Comparison of ENCODE assay signal across 16 mouse cellular contexts in the genomic region with DNA sequence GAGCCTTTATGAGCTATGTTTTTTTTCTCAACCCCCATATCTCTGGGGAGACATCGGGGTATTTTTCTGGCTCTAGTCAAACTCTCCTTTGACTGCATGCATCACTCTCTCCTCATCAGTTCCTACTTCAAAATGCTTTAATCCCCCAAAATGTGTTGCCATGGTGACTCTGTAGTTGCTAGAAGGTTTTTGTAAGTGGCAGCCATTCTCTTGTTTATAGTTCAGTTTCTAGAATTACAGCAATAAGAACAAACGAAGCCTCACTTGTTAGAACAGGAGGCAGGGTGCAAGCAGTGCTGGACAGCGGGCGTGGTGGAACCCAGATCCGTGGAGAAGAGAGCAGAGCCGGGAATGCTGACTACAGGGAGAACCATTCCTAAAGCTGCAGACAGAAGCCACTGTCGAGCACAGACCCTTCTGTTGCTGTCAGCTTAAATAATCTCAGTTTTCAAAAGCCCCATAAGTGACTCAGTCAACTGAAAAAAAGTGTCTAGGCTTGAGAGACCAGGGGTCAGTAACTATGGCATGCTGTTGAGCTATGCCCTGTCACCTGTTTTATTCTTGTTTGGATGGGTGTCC.
DNase-seq lines count a peak whose midpoint lies in the region; ATAC-seq and TF ChIP-seq lines count a peak whose summit lies in the region.
"Had no signal": no experiment of that assay in that cellular context is flagged by ENCODE, and none has a peak within 500 bp of the region (broad histone marks: within the 10 kb centered on the region; RNA-seq: fewer than 3 reads in every experiment).

No protein-coding gene starts in this region.

- no peak overlapping the region for H3K9ac ChIP-seq in forebrain, postnatal 0 days
- no peak overlapping the region for H3K9ac ChIP-seq in forebrain, embryonic 12.5 days
- H3K9ac ChIP-seq in stomach, postnatal 0 days (ENCODE audit: low read length) = no peak overlapping the region
- H3K9ac ChIP-seq: embryonic facial prominence, embryonic 15.5 days; limb, embryonic 15.5 days; lung, embryonic 15.5 days; neural tube, embryonic 13.5 days had no signal

- no peaks in the 10 kb centered on the region; the same call in 1 of the 2 replicates for H3K4me1 ChIP-seq in forebrain, postnatal 0 days (ENCODE audit: insufficient read depth)
- peaks cover 12% of the 10 kb centered on the region for H3K4me1 ChIP-seq in forebrain, embryonic 12.5 days
- H3K4me1 ChIP-seq in stomach, postnatal 0 days (replicated peaks; ENCODE audit: control insufficient read depth, insufficient read depth) = no peaks in the 10 kb centered on the region
- H3K4me1 ChIP-seq: hindbrain, embryonic 10.5 days; limb, embryonic 15.5 days; neural tube, embryonic 13.5 days had no signal

- peak overlapping the region; percentile 37; the same call in 1 of the 2 replicates for H3K27ac ChIP-seq in forebrain, postnatal 0 days (ENCODE audit: low read depth, low read length)
- no peak overlapping the region for H3K27ac ChIP-seq in forebrain, embryonic 12.5 days
- no peak overlapping the region for H3K27ac ChIP-seq in stomach, postnatal 0 days (replicated peaks)
- H3K27ac ChIP-seq: embryonic facial prominence, embryonic 15.5 days; hindbrain, embryonic 10.5 days; limb, embryonic 15.5 days; lung, embryonic 15.5 days; neural tube, embryonic 13.5 days had no signal

- ATAC-seq in forebrain, postnatal 0 days = peak; percentile 72
- ATAC-seq in forebrain, embryonic 12.5 days (ENCODE audit: low FRiP score) = no peak
- no peak for ATAC-seq in stomach, postnatal 0 days (ENCODE audit: low FRiP score, low TSS enrichment)

- intact Hi-C loops in left cerebral cortex, postnatal 14 days (cut with DNase I) = no loop called here
- intact Hi-C loops in left cerebral cortex, postnatal 10 days (cut with DNase I) = no loop called here

- H3K4me3 ChIP-seq in forebrain, postnatal 0 days (ENCODE audit: low read depth, low read length) = no peak overlapping the region
- no peak overlapping the region for H3K4me3 ChIP-seq in forebrain, embryonic 12.5 days (replicated peaks)
- no peak overlapping the region for H3K4me3 ChIP-seq in stomach, postnatal 0 days (ENCODE audit: low read depth, low read length)
- H3K4me3 ChIP-seq: embryonic facial prominence, embryonic 15.5 days; hindbrain, embryonic 10.5 days; limb, embryonic 15.5 days; lung, embryonic 15.5 days; neural tube, embryonic 13.5 days had no signal

- H3K9me3 ChIP-seq in forebrain, postnatal 0 days (ENCODE audit: low read length) = no peaks in the 10 kb centered on the region
- H3K9me3 ChIP-seq in forebrain, embryonic 12.5 days = no peaks in the 10 kb centered on the region
- no peaks in the 10 kb centered on the region for H3K9me3 ChIP-seq in stomach, postnatal 0 days (ENCODE audit: control insufficient read depth, low read length)
- H3K9me3 ChIP-seq: embryonic facial prominence, embryonic 15.5 days; hindbrain, embryonic 10.5 days; limb, embryonic 15.5 days; lung, embryonic 15.5 days had no signal

- H3K36me3 ChIP-seq in forebrain, postnatal 0 days (ENCODE audit: insufficient read depth) = no peaks in the 10 kb centered on the region
- H3K36me3 ChIP-seq in forebrain, embryonic 12.5 days (replicated peaks) = no peaks in the 10 kb centered on the region
- H3K36me3 ChIP-seq in stomach, postnatal 0 days (ENCODE audit: control insufficient read depth, insufficient read depth, low read length) = no peaks in the 10 kb centered on the region
- H3K36me3 ChIP-seq: embryonic facial prominence, embryonic 15.5 days; hindbrain, embryonic 10.5 days; limb, embryonic 15.5 days; lung, embryonic 15.5 days; neural tube, embryonic 13.5 days had no signal

- peak overlapping the region; percentile 1; the same call in 1 of the 2 replicates for H3K4me2 ChIP-seq in forebrain, postnatal 0 days (ENCODE audit: low read depth)
- H3K4me2 ChIP-seq in forebrain, embryonic 12.5 days = no peak overlapping the region
- H3K4me2 ChIP-seq in stomach, postnatal 0 days (replicated peaks; ENCODE audit: low read depth) = no peak overlapping the region
- H3K4me2 ChIP-seq: embryonic facial prominence, embryonic 15.5 days; limb, embryonic 15.5 days; lung, embryonic 15.5 days; neural tube, embryonic 13.5 days had no signal

- DNase-seq in forebrain, postnatal 0 days = peak; percentile 53
- peak; percentile 11 to 25 for DNase-seq in left cerebral cortex, postnatal 14 days (ENCODE audit: low spot score in 2 of 2)
- no peak for DNase-seq in left cerebral cortex, postnatal 10 days (ENCODE audit: extremely low spot score in 1 of 2, low spot score in 2 of 2)
- peak; percentile 18 for DNase-seq in right cerebral cortex, adult 18-20 months
- no peak for DNase-seq in right cerebral cortex, postnatal 36 days (ENCODE audit: low spot score in 2 of 2)
- peak; percentile 12 for DNase-seq in stomach, postnatal 0 days (ENCODE audit: low spot score)
- no peak for DNase-seq in heart, adult 9 months (ENCODE audit: low spot score in 2 of 2)
- DNase-seq: adrenal gland, adult 8-10 months; cerebellum, postnatal 14 days; kidney, adult 2 months had no signal

- WGBS in forebrain, postnatal 0 days = 28% methylated on average over 7 of the region's 7 CpGs
- 40% methylated on average over 7 of the region's 7 CpGs for WGBS in forebrain, embryonic 12.5 days
- 46% methylated on average over 7 of the region's 7 CpGs for WGBS in stomach, postnatal 0 days

- no peak for TF ChIP-seq EP300 in stomach, postnatal 0 days (optimal IDR thresholded peaks at IDR 0.05)

- no peak for TF ChIP-seq CTCF in forebrain, postnatal 0 days (IDR thresholded peaks at IDR 0.05; ENCODE audit: low read depth)
- no peak for TF ChIP-seq CTCF in stomach, postnatal 0 days (IDR thresholded peaks at IDR 0.05; ENCODE audit: low read depth)

- no peaks in the 10 kb centered on the region for H3K27me3 ChIP-seq in forebrain, postnatal 0 days (ENCODE audit: insufficient read depth, low read length)
- H3K27me3 ChIP-seq in forebrain, embryonic 12.5 days = no peaks in the 10 kb centered on the region
- H3K27me3 ChIP-seq in stomach, postnatal 0 days (ENCODE audit: control insufficient read depth, insufficient read depth, low read length) = no peaks in the 10 kb centered on the region
- H3K27me3 ChIP-seq: embryonic facial prominence, embryonic 15.5 days; limb, embryonic 15.5 days; lung, embryonic 15.5 days; neural tube, embryonic 13.5 days had no signal

Comparison
In these comparisons a context has a peak if more than half of its experiments do, and no peak if none do; other contexts are left out.
1. DNase-seq: peak in forebrain, postnatal 0 days (single experiment), left cerebral cortex, postnatal 14 days (2 of 2), right cerebral cortex, adult 18-20 months (single experiment) and stomach, postnatal 0 days (single experiment); none in left cerebral cortex, postnatal 10 days (0 of 2), right cerebral cortex, postnatal 36 days (0 of 2) and heart, adult 9 months (0 of 2).